Mouse (Mus musculus): ENCODE results near the gene Tox4.
A peak's percentile ranks its signal among the peaks of the same experiment; 100 is the strongest.

The Tox4 gene

DNA sequence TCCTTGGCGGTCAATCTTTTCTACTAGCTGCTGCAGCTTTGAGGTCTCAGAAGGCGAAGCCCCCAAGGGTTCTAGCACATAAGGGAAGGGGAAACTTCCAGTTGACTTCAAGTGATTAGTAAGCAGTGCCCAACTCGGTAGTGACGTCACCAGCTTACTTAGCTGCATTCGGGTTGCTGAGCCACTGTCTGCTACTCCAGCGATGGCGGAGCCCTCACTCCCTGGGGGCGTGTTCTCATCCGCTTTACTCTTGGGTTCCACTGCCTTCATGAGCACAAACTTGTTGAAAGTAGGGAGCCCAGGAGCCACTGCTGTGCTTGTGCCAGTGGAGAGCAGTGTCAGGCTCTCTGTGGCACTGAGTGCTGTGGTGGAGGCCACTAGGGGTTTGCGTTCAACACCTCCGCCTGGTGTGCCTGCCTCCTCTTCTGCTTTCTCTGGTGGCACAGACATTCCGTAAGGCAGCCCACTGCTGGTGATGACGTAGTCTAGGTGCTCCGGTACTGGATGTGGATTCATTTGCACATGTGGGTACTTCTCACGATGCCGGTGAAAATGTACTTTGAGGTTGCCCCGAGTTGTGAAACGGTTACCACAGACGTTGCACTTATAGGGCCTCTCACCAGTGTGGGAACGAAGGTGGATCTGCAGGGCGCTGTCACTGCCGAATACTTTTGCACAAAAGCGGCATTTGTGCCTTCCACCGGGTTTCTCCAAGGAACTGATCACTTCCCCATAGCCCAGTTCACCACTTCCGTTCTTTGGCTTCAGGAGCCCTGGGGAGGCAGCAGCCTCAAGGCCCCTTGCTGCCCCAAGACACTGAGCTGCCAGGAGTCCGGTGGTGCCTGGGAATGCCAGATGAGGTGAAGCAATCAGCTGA is 35.2 kb downstream of the Tox4 start:
- no peak for DNase-seq

DNA sequence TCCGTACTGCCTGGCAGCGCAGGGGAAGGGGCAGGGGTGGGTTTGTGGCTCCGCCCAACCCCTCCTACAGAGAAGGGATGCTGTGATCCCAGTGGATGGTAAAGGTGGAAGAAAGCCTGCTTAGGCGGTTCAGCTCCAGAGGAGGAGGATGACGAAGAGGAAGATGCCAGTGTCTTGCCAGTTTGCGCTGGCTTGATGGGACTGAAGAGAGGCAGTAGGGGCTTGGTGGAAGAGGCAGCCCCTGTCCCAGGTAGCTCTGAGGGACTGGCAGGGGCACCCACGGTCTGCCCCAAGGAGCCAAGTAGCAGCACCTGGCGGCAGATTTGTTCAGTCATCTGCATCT is 35.8 kb downstream of the Tox4 start:
- DNase-seq, result no peak

DNA sequence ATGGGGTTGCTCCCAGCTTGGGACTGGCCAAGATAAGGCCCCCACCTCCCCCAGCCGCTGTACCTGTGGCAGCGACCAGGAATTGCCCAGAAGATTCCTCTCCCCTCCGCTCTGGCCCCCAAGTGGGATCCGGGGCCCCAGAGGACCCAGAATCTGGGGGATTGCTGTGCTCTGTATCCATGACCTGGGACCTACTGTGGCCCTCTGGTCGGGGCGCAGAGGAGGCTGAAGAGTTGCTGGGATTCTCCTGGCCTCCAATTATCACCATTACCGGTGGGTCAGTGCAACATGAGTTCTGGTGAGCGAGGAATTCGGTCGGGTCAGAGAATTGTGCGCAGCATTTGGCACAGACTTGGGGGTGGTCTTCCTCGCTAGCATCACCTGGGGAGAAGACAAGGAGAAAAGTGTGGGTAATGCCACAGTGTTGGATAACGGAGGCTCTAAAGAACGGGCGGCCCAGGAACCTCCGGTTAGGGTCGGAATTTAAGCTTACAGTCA is 36.4 kb downstream of the Tox4 start:
- no peak for DNase-seq

DNA sequence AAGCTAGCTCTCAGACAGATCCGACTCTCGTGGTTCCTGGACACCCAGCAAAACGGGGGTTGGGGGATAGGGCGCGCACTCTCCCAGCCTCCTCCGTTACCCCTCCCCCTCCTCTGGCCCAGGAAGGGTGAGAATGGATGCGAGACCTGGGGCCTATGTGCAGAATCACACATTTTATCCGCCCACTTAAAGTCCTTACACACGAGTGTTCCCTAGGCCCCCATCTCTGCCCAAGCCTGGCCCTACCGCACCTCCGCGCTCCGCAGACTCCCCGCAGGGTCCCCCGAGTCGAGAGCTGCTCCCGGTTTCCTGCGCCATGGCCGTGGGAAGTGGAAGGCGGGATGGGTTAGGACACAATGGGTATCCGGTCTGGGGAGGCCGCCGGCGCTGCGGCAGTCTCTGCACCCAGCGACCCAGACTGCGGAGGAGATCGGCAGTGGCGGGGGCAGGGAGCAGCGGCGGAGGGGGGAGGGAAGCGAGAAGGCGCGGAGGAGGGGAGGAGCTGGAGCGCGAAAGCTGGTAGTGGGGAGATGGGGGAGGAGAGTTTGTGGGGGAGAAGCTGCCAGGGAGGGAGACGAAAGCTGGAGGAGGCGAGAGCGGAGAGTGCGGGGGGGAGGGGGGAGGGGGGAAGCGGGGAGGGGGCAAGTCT is 37.0 kb downstream of the Tox4 start:
- DNase-seq, result peak; percentile 72

DNA sequence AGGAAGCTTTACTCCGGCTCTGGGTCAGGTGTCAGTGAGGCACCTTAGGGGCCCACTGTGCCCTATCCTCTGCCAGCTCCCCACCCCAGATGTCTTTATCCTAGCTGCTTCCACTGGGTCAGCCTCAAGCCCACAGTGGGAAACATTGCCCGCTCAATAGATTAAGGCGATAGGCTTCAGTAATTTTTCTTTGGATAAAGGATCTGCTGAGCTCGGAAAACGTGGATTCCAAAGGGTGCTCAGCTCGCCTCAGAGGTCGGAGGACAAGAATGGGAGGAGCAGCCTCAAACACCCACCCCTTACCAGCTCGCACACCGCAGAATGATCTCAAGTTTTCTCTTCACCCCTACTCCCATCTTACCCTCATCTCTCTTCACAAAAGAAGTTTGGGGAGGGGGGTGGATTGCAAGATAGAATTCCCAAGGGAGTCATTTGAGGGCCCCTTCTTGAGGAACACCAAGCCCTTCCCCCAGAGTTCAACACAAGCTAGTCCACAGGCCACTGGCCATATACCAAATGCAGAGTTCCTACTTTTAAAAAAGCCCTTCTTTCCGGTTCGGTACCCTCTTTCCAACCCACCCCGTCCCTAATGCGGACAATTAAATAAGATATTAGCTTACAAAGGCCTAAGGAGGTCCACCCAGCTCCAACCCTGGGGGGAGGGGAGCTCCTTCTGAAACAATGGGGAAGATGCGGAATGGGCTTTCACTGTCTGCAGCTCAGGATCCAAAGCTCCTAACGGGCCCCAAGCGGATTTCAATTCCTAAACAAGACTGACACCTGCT is 37.7 kb downstream of the Tox4 start:
- peak; percentile 52 for DNase-seq

DNA sequence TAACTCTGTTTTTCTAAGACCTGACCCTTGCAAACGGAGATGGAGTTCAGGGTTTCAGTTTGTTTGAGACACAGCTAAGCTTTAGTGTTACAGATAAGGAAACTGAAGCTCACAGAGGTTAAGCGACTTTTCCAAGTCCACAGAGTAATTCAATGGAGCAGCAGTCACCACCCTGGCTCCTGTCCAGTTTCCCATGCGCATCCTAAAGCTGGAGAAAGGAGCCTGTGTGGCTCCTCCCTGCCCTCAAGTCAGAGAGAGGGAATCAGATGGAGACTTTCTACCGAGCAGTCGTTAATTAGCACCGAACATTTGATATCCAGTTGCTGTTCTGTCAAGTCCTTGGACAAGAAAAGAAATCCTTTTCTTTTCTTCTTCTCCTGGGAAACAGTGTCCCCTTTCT is 40.4 kb downstream of the Tox4 start:
- no peak for DNase-seq

DNA sequence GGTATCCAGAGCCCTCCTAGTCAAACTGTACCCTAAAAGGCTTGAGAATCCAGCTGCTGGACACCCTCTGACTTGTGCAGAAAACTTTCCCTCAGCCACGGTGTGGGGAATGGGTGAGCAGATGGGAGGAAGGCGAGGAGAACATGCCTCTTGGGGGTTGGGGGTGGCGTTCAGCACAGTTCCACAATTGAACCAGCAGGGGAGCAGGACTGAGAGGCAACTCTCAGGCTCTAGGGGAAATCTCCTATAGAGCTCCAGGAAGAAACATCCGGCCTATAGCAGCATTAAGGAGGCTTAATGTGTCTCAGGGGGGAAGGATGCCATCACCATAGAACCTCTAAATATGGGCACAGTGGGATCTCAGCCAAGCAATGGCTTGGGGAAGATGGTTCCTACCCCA is 46.9 kb downstream of the Tox4 start:
- DNase-seq, result no peak

DNA sequence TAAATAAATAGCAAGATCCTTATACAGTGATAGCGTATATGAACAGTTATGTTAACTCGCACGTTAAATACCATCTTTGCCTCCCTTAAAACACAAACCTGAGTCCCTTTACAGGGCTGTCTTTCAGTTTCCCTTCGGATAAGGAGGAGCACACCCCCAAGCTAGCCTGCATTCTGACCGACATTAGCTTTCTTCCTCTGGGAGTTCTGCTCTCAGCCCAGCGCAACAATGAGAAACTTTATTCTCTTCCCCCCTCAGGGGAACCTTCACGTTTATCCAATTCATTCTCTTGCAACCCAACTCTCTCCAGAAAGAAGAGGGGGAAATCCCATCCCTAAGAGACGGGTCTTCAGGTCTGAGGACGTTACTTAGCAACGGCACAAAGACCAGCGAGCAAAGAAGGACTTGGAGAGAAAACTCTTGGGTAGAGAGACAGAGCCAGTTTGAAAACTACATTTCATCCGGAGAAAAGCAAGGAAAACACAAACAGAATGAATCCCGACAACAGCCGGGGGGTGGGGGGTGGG is 48.5 kb downstream of the Tox4 start:
- DNase-seq, result no peak

DNA sequence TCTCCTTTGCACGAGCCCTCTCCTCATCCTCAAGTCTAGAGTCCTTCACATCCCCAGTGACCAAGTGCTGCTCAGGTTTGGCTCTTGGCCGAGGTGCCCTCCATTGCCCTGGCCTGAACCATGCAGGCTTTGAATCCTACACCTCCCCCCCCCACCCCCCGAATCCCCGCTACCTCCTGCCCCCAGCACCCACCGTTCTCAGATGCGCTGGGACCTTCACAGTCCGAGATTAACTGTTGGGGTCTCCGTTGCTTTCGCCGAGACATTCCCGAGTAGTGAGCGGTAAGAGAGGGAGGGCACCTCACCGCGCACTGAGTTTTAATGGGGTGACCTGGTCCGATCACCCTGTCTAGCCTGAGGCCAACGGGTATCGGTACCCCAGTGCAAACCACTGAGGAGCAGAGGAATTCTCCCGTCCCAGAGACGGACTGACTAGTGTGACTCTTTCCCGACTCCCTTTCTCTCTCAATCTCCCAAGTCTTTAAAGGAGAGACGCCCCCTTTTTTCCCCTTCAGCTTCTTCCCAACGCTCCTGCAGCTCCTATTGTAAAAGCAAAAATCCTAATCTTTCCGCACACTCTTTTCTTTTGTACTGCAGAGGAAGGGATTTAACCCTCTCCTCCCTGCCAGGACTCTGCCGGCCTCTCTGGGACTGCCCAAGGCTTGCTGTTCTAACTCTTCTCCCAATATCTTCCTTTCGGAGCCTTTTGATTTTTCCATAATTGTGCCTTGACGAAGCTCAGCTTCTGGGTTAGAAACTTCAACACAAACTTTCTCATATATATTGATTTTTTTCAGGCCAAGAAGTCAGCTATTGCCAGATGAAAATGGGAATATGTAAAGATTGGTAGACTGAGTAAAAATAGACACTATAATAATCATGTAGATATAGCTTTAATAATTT is 49.2 kb downstream of the Tox4 start, which contains the start of gene Sall2:
Gene Sall2 (minus strand): TSS at position 853 of the 903 bp plus-strand sequence.
- no peak for DNase-seq

DNA sequence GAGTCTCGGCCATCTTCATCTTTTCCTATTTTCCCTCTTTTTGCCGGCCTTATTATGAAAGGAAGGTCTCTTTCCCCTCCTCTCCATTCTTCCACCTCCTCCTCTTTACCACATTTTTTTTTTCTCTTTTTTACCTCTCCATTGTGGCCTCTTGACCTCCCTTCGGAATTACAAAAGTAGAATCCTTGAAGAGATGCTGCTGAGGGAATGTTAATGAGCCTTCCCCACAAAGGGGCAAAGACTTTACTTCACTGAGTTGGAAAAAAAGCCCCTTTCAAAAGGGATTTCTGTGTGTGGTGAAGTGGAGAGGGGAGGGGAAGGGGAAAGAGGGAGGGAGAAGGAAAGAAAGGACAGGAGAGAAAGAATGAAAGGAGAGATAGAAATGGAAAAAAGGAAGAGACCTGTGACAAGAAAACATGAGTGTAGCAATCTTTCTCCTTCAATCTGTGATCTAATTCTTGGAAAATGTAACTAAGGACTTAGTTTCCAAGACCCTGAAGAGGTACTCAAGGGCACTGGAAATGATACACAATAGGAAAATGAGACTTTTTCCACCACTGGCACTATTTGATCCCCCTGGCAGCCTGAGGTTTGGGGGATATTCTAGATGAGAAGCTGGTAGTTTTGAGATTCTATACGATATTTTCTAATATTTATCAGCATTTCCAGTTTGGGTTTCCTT is 52.3 kb downstream of the Tox4 start:
- no peak for DNase-seq

DNA sequence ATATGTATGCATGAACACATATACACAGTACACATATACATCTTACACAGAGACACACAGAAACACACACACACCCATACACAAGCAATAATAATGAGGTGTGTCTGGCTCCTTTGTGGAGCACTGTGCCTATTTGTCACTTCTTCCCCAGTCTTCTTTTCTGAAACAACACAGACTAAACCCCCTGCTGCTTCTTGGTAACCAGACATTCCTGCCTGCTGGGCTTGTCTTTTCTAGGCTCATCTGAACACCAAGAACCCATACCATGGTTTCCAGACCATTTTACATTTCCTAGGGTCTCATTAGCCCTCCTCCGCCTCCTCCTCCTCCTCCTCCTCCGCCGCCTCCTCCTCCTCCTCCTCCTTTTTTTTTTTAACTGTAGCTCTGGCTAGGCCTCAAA is 53.2 kb downstream of the Tox4 start:
- no peak for DNase-seq

DNA sequence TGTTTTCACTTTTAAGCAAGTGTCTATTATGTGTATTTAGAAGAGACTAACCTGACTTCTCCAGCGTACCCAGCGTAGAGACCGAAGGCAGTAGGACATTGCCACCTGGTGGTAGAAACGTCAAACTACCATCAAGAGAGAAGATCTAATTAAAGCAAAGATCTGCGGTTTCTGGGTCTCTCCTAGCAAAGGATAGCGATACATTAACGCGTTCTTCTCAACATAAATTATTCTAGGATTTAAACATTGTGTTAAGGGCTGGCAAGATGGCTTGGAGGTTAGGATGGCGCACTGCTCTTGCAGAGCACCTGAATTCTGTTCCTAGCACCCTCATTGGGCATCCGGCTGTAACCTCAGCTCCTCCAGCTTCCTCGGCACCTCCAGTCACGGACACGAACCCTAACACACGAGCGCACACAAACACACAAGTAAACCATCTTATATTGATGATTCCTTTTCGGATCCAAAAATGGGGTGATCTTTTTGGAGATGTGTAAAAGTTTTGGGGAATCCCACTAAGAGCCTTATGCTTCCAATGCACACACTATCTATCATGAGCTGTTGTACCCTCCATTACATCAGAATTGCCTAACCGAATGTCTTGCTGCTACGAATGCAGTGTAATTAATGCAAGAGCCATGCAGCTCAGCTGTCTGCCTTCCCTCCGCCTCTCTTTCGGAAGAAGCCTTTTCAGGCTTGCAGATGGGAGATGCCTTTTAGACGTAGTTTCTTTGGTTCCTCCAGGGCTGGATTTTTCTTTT is 60.0 kb downstream of the Tox4 start:
- peak; percentile 68 for DNase-seq

DNA sequence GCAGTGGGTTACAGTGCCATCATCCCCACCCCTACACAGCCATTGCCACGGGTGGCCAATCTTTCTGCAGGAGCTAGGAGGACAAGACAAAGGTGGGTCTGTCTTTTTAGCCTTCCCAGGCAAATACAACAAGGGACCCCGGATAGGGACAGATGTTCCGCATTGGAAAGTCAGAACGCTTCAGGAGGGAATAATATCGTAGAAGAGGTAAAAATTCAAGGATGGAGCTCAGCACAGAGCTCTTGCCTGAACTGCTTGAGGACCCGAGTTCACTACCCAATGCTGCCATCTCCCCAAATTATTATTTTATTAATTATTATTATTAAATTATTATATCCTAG is 60.5 kb downstream of the Tox4 start:
- DNase-seq, result no peak

Measured in cerebellum, adult 8-10 months (tissue).